Mouse (Mus musculus) gastrocnemius, adult 2 months (tissue): ENCODE data around the gene Bcl2l2. TPM values are rescaled to one million over a fixed set of nuclear protein-coding genes. Genes with fewer than 3 reads are reported as not detected.

Experiments
- DNase-seq: peaks from one replicate; pipeline ENCODE4 v3.0.0; 2022
- H3K27ac ChIP-seq: fragments of 200-600 bp; 2 replicates; pipeline ENCODE4 v1.8.1; 2022; ENCODE audit warnings: mild to moderate bottlenecking
- H3K4me3 ChIP-seq: fragments of 200-600 bp; 2 replicates; pipeline ENCODE4 v1.8.1; 2022; ENCODE audit warnings: mild to moderate bottlenecking, moderate library complexity
- CTCF ChIP-seq: fragments of 200-600 bp; IDR thresholded peaks from 2 replicates; pipeline ENCODE4 v1.8.1; 2022; ENCODE audit warnings: antibody characterized with exemption, mild to moderate bottlenecking, moderate library complexity
- intact Hi-C: fragments of 180-260 bp; cut with DNase I; formaldehyde crosslinking; loops from one replicate; pipeline ENCODE4 v1.15.1; 2025
- long read RNA-seq, 2 experiments: library from polyadenylated mRNA; stranded (forward); transcript quantifications; one replicate each; pipeline ENCODE4 v2.0.0; 2021
- total RNA-seq, 2 experiments: library from RNA; stranded (reverse); gene quantifications; 2 replicates each; pipeline ENCODE4 v1.2.3; 2021

Gene Bcl2l2
- 10 to 100 TPM; 23.1 to 26.8 TPM for total RNA-seq
- long read RNA-seq, experiment 1, result 0 reads
- long read RNA-seq, experiment 2, partial matches to known transcripts, result 0 of 1 reads
- long read RNA-seq, experiment 2, other reads (novel, unspliced or antisense), result 0 of 1 reads

GRCm38 (mm10) chr14:54883154-54884021 is at the start of gene Bcl2l2, which contains the start of gene Gm20521:
TSS of gene Bcl2l2 (plus strand) at chr14:54883377.
TSS of gene Gm20521 (plus strand) at chr14:54883441.
- intact Hi-C loops, result no loop called here
- Histone ChIP-seq H3K4me3 (peak within 1 kb of the TSS; percentile 88), H3K27ac (peak within 1 kb of the TSS; percentile 92)
- TF ChIP-seq CTCF, result no peak
- DNase-seq, result peak; percentile 92

DNA sequence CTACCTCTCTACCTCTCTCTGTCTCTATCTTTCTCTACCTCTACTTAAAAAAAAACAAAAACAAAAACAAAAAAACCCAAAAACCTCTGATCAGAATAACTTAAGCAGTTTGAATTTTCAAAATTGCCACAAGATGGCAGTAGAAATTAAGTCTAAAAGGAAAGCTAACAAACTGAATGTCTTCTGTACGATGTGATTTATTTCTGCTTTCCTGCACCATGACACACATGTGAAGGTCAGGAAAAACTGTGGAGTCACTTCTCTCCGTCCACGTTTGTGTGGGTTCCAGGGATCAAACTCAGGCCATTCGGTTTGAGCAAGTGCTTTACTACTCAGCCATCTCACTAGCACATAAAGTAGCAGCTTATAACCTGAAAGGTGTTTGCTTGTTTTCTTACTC is 39.7 kb upstream of the Bcl2l2 start:
- peak; percentile 28 for DNase-seq
- TF ChIP-seq CTCF, result peak; percentile 63
- intact Hi-C loops, result loop anchor here (2.0 to 5.0 kb wide), 2 partner anchors 171 to 234 kb away; partner anchors contain the start of gene Ngdn

GRCm38 (mm10) chr14:54855726-54856125 is 27.5 kb upstream of the Bcl2l2 start:
- Histone ChIP-seq H3K27ac (no peak overlapping the region), H3K4me3 (no peak overlapping the region)
- intact Hi-C loops, result no loop called here
- DNase-seq, result no peak
- no peak for TF ChIP-seq CTCF

More for the DNA sequence above, 39.7 kb upstream of the Bcl2l2 start:
- Histone ChIP-seq H3K27ac (peak overlapping the region; percentile 78), H3K4me3 (peak overlapping the region; percentile 65)

DNA sequence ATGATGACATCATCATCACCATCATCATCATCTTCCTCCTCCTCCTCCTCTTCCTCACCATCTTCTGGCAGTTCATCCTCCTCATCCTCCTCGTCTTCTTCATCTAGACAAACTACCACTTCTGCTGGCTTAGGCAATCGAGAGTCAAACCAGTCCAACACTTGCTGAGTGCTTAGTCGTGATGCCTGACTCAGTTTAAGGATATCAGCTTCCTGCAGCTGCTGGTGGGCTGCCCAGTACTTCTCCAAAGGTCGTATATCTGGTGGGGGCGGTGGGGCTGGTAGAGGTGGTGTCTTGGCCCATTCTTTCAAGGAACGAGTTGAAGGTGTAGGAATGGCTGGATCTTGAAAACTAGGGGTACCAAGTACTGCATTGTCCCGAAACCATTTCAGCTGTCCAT is 26.5 kb upstream of the Bcl2l2 start:
- no peak for DNase-seq
- H3K27ac ChIP-seq, result no peak overlapping the region
- H3K4me3 ChIP-seq, result no peak overlapping the region
- intact Hi-C loops, result no loop called here
- no peak for TF ChIP-seq CTCF

GRCm38 (mm10) chr14:54857891-54858290 is 25.3 kb upstream of the Bcl2l2 start:
- intact Hi-C loops, result no loop called here
- H3K27ac ChIP-seq, result no peak overlapping the region
- no peak for TF ChIP-seq CTCF
- no peak overlapping the region for H3K4me3 ChIP-seq
- DNase-seq, result peak; percentile 18

DNA sequence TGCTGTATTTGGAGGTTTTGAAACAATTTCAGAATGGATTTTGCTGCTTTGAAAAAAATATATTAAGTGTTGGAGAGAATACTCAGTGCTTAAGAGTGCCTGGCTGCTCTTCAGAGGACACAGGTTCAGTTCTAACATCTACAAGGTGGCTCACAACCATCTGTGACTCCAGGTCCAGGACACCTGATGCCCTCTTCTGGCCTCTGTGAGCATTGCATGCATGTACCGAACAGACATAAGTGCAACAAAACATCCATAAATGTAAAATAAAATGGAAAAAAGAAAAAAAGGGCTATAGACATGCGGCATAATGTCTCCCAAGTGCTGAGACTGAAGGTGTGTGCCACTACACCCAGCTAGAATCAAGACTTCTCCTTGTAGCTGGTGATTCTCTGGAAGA is 22.7 kb upstream of the Bcl2l2 start:
- Histone ChIP-seq H3K4me3 (no peak overlapping the region), H3K27ac (no peak overlapping the region)
- intact Hi-C loops, result loop anchor here (1.0 kb wide), 1 partner anchor 146 kb away; no protein-coding TSS in a partner anchor
- TF ChIP-seq CTCF, result peak; percentile 83
- peak; percentile 60 for DNase-seq

DNA sequence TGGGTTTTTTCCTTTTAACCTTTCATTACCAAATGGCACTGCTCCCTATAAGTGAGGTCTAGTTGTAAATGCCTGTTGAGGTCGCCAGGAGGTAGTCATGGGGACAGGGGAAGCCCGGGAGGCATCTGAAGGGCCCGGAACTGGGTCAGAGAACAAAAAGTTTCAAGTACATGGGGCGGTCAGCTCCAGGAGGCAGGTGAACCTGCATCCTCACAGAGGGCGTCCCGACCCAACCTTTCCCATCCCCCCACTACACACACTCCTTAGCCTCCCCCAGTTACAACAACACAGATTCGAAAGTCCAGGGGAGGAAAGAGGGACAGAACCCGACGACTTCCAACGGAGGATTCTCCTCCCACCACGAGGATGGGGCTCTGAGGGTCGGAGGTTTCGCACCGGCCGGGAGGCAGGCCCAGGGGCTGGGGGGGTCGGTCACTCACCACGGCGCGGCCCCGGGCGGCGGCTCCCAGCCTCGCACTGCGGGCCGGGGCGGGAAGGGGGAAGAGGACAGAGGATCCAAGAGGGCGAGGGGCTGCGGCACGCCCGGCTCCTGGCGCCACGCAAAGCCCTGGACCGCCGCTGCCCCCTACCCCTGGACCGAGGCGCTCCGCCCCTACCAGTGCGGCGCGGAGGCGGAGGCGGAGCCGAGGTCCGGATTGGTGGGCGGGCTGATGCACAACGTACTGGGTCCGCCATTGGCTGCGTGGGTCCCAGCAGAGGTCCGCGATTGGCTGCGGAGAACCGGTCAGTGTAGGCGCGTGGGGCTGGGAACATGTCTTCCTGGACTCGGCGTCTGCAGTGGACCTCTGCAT is 19.5 kb upstream of the Bcl2l2 start:
- DNase-seq, result peak; percentile 96
- H3K4me3 ChIP-seq, result peak overlapping the region; percentile 73
- no peak for TF ChIP-seq CTCF
- peak overlapping the region; percentile 94 for H3K27ac ChIP-seq
- intact Hi-C loops, result no loop called here

DNA sequence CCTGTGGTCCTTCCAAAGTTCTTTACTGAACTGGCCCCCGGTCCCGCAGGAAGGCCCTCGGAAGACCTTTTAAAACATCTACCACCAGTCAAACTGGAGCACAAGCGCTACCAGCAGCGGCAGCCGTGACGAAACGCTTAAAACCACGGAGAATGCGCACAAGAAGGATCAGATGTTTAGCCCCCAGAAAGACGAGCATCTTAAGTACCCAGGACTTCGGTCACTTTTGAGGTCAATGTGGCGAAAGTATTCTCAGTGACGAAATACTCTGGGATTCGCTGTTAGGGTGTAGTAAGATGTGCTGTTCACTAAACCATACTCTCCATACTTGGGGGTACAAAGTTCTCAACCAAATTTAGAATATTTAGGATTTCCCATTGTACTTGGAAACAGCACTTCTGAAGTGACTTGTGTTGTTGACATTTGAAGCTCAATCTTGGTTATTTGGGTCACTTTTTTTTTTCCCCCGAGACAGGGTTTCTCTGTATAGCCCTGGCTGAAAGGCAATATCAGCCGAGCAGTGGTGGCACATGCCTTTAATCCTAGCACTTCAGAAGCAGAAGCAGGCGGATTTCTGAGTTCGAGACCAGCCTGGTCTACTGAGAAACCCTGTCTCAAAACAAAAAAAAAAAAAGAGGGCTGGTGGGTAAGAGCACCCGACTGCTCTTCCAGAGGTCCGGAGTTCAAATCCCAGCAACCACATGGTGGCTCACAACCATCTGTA is 18.7 kb upstream of the Bcl2l2 start:
- Histone ChIP-seq H3K27ac (peak overlapping the region; percentile 94), H3K4me3 (peak overlapping the region; percentile 73)
- no peak for TF ChIP-seq CTCF
- DNase-seq, result no peak
- intact Hi-C loops, result no loop called here

- TF ChIP-seq CTCF, result no peak
- no peak overlapping the region for H3K27ac ChIP-seq
- intact Hi-C loops, result no loop called here
- DNase-seq, result no peak
- H3K4me3 ChIP-seq, result no peak overlapping the region
Measured at GRCm38 (mm10) chr14:54865626-54866025, 17.6 kb upstream of the Bcl2l2 start.

- DNase-seq, result no peak
- TF ChIP-seq CTCF, result no peak
- Histone ChIP-seq H3K27ac (no peak overlapping the region), H3K4me3 (no peak overlapping the region)
- intact Hi-C loops, result no loop called here
Measured at GRCm38 (mm10) chr14:54866268-54866667, 16.9 kb upstream of the Bcl2l2 start.

- H3K27ac ChIP-seq, result no peak overlapping the region
- no peak overlapping the region for H3K4me3 ChIP-seq
- no peak for DNase-seq
- intact Hi-C loops, result no loop called here
- peak; percentile 54 for TF ChIP-seq CTCF
Measured at GRCm38 (mm10) chr14:54866936-54867335, 16.2 kb upstream of the Bcl2l2 start.

DNA sequence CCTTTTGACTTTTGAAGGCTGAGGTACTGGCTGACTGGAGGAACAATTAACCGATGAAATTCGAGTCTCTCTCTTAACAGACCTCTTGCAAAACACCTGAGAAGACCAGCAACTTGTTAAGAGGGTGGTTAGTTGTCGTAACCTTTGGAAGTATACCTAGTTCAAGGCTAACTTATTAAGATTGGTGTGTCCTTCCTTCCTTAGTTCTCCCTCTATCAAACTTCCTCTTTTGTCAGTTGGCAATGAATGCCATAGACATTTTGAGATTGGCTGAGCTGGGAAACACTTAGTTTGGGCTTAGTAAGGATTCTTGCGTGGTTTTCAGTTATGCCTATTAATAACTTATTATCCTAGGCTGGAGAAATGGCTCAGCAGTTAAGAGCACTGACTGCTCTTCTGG is 15.2 kb upstream of the Bcl2l2 start:
- no peak for DNase-seq
- TF ChIP-seq CTCF, result no peak
- intact Hi-C loops, result no loop called here
- Histone ChIP-seq H3K4me3 (no peak overlapping the region), H3K27ac (no peak overlapping the region)
